Mouse (Mus musculus) gastrocnemius, postnatal 4 days (tissue): ENCODE data around the gene Kctd7. TPM values are rescaled to one million over a fixed set of nuclear protein-coding genes. Genes with fewer than 3 reads are reported as not detected.

Experiments
- DNase-seq, 2 experiments: peaks; one replicate each; pipeline ENCODE4 v3.0.0; 2021 to 2022; ENCODE audit warnings: low spot score in 2 of 2, mixed read lengths in 2 of 2
- long read RNA-seq, 2 experiments: library from polyadenylated mRNA; stranded (forward); transcript quantifications; one replicate each; pipeline ENCODE4 v2.0.0; 2021
- total RNA-seq, 2 experiments: library from RNA; stranded (reverse); gene quantifications; 2 replicates each; pipeline ENCODE4 v1.2.3; 2021

Gene Kctd7
- 1 to 10 TPM; 6.6 to 8.0 TPM for total RNA-seq
- long read RNA-seq, experiment 1, full-length matches to known transcripts: 10 of 15 reads
- long read RNA-seq, experiment 1, partial matches to known transcripts: 1 of 15 reads
- long read RNA-seq, experiment 1, other reads (novel, unspliced or antisense): 4 of 15 reads
- long read RNA-seq, experiment 2, full-length matches to known transcripts: 7 of 11 reads
- long read RNA-seq, experiment 2, partial matches to known transcripts: 3 of 11 reads
- long read RNA-seq, experiment 2, other reads (novel, unspliced or antisense): 1 of 11 reads

- peak; percentile 86 to 96 for DNase-seq
Observed at GRCm38 (mm10) chr5:130144334-130145312, at the start of gene Kctd7. Kctd7 (plus strand) TSS chr5:130144861.

DNA sequence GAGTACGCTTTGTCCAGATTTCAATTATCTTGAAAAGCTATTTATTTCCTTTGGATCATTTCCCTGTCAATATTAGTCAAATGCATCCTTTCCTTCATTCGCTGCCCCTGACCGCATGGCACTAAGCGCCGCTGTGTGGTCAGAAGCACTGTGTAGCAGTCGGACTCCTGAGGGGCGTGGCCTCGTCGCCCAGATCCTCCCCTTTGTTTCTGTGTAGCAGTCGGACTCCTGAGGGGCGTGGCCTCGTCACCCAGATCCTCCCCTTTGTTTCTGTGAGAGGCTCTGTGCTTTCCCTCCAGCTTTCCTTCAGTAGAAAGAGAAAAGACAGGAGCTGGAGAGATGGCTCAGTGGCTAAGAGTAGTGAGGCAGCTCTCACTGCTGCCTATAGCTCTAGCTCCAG is 47.9 kb upstream of the Kctd7 start:
- DNase-seq: no peak

DNA sequence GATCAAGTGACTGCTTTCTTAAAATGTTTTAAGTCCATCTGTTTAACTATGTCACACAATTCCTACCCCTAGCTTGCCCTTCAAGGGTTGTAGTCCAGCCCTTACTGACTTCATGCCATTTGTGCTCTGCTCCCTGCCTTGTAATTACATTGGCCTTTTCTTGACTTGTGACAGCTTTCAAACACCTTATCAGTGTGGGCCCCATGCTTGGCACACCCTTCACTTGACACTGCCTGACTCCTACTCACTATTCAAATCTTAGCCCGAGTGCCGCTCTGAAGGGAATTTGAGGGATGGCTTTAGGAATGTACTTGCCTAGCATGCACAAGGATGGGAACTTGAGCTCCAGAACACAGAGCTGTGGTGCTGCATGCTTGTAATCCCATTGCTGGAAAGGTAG is 46.8 kb upstream of the Kctd7 start:
- DNase-seq: no peak

- DNase-seq: no peak
Observed at GRCm38 (mm10) chr5:130101724-130102123, 42.9 kb upstream of the Kctd7 start.

- no peak for DNase-seq
Observed at GRCm38 (mm10) chr5:130109348-130109747, 35.3 kb upstream of the Kctd7 start.

DNA sequence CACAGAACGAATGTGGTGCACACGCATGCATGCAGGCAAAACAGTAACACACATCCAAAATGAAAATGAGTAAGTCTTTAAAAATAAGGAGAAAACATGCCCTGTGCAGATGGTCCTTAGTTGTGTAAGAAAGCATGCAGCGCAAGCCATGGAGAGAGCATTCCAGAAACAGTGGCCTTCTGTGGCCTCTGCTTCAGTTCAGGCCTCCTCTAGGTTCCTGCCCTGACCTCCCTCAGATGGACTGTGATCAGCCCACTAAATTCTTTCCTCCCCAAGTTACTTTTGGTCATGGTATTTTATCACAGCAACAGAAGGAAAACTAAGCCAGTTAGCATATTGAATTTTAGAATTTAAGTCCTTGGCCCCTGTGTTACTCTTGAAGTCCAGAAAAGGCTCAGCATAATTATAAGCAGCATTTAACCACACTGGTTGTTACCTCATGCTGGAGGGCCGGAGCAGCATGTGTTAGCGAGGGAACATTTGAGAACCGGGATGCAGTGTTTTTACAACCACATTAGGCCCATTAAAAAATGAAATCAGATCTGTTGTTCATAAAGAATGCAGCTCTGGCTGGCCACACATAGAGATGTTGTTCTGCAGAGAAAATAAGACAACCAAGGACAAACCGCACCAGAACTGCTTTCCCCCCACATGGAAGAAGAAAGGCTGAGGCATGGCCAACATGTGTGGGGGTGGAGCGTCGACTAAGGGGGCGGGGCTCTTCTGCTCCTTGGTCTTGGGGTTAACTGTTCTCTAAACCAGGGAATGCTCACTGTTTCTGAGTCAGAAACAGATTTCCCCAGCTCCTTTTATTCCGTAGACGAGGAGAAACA is 33.8 kb upstream of the Kctd7 start:
- DNase-seq: peak in 1 of 2 experiments; percentile 26

DNA sequence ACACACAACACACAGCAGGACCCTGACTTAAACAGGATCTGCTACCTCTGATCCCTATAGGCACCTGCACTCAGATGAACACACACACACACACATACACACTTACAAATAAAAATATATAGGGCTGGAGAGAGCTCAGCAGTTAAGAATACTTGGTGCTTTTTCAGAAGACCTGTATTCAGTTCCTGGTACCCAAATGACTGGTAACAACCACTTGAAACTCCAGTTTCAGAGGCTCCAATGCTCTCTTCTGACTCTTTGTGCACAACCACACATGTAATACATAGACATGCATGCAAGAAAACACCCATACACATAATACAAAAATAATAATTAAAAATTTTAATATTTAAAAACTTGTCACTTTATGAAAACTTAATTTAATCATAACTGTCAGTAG is 32.0 kb upstream of the Kctd7 start:
- no peak for DNase-seq

DNA sequence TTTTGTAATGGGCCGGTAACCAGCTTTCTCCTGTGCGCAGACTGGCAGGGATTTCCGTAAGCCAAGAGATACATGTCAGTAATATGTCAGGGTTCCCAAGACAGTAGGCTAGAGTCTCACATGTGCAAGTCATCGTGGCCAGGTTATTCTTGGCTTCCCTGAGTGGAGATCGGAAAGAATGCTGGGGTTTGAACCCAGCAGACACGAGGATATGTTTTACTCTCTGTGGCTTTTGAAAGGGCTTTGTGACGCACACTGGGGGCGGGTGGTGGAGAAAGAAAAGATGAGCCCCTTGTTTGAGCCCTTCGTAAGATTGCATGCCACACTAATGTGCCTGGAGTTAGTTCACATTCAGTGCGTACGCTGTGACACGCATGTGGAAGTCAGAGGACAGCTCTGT is 28.5 kb upstream of the Kctd7 start:
- DNase-seq: no peak

DNA sequence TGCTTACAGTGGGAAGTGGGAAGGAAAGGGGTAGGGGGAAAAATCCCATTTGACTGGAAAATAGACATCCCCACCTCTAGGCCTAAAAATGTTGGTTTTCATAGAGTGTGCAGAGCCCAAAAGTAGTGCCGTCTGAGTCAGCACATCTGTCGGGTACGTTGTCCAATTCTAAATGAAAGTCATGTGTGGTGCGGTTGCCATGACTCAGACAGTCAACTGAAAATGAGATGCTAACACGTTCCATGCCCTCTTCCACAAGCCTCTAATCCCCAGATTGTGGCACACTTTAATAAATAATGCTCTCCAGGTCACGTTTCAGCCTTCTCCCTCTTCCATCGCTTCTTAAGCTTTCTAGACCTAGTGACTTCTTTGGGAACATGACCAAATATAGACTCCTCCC is 27.8 kb upstream of the Kctd7 start:
- no peak for DNase-seq

DNA sequence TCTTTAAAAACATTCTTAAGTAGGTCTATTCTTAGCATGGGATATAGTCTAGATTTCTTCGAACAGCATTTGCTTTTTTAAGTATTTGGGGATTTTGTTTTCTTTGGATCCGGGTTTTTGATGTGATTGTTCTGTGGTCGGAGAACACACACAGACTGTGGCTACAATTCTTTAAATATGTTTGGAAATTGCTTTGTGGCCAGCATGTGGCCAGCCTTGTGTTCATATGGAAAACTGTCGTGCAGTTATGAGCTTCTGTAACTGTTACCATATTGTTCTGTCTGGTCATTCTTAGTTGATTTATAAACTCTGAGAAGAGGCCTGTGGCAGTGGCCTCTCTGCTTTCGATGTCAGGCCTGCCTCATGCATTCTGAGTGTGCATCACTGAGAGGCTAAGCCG is 26.7 kb upstream of the Kctd7 start:
- DNase-seq: no peak

DNA sequence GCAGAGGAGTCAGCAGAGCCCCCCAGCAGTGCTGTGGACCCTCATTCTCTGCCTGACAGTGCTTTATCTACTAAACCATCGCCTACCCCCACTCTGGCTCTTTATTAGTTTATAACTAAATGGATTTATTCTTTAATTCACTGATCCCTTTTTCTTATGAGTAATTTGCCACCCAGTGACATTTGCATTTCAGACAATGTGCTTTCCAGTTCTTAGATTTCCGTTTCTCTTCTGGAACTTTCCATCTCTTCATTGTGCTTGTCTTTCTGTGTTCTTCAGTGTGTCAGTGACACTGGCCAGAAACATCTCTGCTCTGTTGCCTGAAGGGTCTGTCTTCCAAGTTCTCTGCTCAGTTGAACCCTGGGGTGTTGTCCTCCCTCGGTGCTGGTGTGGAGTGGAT is 25.4 kb upstream of the Kctd7 start:
- no peak for DNase-seq

GRCm38 (mm10) chr5:130120070-130120736 is 24.5 kb upstream of the Kctd7 start:
- no peak for DNase-seq

GRCm38 (mm10) chr5:130120904-130121303 is 23.8 kb upstream of the Kctd7 start:
- DNase-seq: peak; percentile 31 to 62

- no peak for DNase-seq
Observed at GRCm38 (mm10) chr5:130122355-130122754, 22.3 kb upstream of the Kctd7 start.

DNA sequence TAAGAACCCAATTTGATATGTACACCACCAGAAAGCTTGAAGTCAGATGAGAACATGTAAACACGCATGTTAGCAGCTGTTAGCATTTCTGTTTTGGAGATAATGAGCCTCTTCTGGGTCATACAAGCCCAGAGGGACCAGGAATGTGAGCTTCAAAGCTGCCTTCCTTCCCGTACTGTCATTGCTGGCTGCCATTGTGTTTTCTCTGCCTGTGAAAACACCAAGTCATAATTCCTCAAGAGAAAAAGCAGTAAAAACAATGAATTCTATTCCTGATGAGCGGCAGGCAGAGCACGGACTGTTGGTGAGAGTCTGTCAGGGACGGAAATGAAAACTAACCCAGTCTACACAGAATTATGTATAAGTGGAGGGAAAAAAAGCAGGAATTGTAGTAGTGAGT is 20.4 kb upstream of the Kctd7 start:
- no peak for DNase-seq

GRCm38 (mm10) chr5:130128686-130129523 is 15.8 kb upstream of the Kctd7 start:
- DNase-seq: peak in 1 of 2 experiments; percentile 22

- no peak for DNase-seq
Observed at GRCm38 (mm10) chr5:130129524-130129793, 15.2 kb upstream of the Kctd7 start.

DNA sequence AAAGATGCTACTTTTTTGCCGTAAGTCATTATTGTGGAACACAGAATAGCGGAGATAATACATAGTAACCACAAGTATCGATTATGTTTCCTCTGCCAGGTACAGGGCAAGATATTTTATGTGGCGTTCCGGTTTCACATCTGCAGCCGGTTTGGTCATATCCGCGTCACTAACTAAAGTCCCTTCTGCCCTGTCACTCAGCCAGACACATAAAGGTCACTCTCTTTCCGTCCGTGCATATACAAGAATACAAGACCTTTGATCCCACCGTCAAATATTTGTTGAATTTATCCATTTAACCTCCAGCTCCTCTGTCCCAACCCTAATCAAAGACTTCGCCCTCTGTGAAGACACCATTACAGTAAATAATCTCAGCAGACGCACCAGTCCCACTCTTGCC is 8.1 kb upstream of the Kctd7 start:
- DNase-seq: no peak

DNA sequence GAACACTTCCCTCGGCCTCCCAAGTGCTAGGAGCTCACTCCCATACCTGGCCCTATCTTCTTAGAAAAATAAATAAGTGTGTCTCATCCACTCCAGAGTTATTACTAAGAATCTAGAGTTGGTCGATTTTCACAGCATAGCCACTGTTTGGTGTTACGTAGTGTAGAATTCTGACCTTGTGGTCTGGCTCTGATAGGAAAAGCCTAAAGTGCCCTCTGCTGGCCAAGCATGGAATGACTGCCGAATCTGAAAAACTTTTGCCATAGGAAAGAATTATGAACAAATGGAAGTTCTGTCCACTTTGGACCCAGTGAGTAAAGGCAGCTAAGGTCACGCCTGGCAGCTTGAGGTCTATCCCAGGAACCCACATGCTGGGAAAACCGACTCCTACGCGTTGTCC is 5.3 kb upstream of the Kctd7 start:
- DNase-seq: peak; percentile 61 to 75

DNA sequence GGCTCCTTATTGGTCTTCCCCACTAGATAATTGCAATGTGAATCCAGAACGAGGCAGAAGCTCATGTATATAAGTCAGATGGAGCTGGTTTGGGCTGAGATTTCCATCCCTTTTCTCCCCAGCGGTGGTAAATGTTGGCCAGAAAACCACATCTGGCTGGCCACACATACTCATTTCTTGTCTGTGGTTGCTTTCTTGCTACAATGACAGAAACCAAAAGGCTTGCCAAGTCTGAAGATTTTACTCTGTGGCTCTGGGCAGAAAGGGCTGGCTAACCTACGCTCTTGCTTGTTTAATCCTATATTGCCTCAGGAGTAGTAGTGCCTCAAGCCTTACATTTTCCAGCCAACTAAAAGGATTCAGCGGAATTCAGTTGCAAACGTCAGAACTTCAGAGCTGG is 3.5 kb upstream of the Kctd7 start:
- no peak for DNase-seq
